Mouse (Mus musculus): ENCODE measurements around the gene Hist1h2af.

The Hist1h2af gene

GRCm38 (mm10) chr13:23533560-23534367 is at the start of gene Hist1h2af:
TSS of gene Hist1h2af (plus strand) at chr13:23533906.
- DNase-seq (ENCODE audit: low spot score in 2 of 2), result peak; percentile 78 to 84

GRCm38 (mm10) chr13:23485271-23485670 is 48.4 kb upstream of the Hist1h2af start:
- DNase-seq (ENCODE audit: low spot score in 2 of 2), result no peak

GRCm38 (mm10) chr13:23488400-23489322 is 45.0 kb upstream of the Hist1h2af start, which contains the start of gene Btn2a2:
TSS of gene Btn2a2 (minus strand) at chr13:23488857.
- DNase-seq (ENCODE audit: low spot score in 2 of 2), result peak; percentile 43 to 73

GRCm38 (mm10) chr13:23490863-23491262 is 42.8 kb upstream of the Hist1h2af start:
- DNase-seq (ENCODE audit: low spot score in 2 of 2), result no peak

DNA sequence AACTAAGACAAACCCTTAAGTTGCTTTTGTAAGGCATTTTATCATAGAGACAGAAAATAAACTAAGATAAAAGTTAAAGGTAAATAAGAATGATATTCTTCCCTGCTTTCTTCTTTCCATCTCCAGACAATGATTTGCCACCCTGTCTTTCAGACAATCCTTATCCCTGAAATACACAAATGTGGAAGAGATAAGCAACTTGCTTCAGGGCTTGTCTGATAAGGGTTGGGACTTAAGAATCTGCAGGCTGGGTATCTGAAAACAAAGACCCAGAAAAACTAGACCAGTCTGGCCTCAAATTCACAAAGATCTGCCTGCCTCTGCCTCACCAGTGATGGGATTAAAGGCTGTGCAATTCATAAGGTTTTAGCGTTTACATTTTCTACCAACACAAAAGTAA is 42.4 kb upstream of the Hist1h2af start:
- no peak for DNase-seq (ENCODE audit: low spot score in 2 of 2)

DNA sequence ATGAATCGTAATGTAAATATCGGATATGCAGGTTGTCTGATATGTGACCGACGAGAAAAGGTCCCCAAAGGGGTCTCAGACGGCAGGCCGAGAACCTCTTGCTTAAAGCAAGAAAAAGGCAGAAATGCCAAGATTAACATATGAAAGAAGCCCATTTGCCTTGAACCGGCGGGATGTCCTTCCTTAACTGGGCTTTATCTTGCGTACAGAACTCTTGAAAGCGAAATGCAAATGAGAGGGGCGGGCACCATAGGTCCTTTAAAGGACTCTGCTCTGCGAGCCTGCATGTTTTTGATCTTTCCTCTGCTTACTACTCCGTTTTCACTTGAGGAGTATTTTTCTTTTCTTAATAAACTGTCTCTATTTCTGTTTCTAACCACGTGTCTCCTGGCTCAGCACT is 41.7 kb upstream of the Hist1h2af start:
- DNase-seq (ENCODE audit: low spot score in 2 of 2), result no peak

DNA sequence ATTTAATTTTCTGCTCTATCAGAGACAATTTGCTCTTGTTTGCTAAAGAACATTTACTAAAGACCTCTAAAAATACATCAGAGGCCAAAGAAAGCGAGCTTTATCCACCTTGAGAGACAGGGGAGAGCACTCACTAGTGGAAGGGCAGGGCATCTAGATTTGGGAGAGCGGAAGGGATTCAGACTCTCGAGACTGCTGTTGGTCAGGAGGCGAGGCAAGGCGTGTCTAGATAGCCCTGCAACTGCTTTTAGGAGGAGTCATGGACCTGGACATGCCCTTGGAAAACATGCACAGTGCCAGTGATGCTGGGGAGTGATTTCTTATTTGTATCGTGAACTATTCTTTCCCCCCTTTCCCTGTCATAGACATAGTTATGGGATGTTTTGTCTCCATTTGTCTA is 38.2 kb upstream of the Hist1h2af start:
- DNase-seq (ENCODE audit: low spot score in 2 of 2), result no peak

DNA sequence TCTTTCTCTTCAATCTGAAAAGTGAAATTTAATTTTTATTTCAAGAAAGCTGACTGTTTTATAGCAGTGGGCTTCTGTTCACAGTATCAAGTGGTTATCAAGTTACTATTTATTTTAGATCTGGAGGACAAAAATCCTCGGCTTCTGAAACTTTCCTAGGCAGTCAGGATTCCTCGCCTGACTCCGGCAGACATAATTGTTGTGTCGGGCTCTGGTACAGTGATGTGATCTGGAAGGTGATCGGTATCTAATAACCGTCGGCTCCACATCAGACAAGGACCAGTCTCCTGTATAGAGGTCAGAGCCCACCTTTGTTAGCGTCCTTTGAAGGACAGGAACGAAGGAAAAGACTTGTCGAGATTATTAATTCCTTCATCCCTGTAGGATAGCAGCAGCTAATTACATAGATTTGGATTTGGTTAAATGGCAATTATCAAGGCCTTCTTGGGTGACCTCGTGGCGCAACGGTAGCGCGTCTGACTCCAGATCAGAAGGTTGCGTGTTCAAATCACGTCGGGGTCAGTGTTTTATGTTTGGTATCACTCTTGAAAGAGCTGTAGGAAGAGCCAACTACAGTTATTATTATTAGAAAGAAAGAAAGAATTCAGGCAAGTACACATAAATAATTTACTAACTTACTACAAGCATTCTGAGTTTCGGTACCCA is 35.9 kb upstream of the Hist1h2af start:
- peak in 1 of 2 experiments; percentile 43 for DNase-seq (ENCODE audit: low spot score in 2 of 2)

DNA sequence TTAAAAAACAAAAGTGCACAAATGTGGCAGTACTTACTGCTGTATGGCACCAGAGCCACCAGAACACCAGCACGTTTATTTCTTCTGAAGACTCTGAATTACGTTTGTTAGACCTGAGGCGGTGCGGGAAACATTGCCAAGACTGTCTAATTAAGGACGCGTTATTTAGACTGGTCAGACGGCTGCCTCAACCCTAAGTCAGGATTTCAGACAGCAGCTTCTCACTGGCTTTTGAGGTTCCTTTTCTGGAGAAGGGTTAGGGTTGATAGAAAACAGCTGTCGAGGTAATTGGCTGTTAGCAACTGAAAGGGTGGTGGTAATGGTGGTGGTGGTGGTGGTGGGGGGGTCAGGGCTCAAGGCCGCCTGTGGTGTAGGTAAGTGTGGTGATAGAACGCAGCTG is 35.1 kb upstream of the Hist1h2af start:
- no peak for DNase-seq (ENCODE audit: low spot score in 2 of 2)

DNA sequence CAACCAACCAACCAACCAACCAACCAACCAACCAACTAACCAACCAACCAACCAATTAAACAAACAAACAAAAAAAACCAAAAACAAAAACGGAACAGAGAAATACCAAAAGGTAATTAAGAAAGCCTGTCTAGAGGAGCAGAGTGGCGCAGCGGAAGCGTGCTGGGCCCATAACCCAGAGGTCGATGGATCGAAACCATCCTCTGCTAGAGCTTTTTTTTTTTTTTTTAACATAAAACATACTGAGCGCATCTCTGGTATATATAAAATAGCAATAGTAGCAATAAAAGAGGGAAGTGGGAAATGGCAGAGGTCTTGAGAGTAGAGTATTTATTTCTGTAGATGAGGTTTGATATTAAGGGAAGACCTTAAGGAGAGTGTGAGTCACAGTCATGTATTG is 33.8 kb upstream of the Hist1h2af start:
- no peak for DNase-seq (ENCODE audit: low spot score in 2 of 2)

GRCm38 (mm10) chr13:23500424-23501200 is 33.1 kb upstream of the Hist1h2af start:
- DNase-seq (ENCODE audit: low spot score in 2 of 2), result peak in 1 of 2 experiments; percentile 86

- no peak for DNase-seq (ENCODE audit: low spot score in 2 of 2)
These were observed 32.2 kb upstream of the Hist1h2af start for GRCm38 (mm10) chr13:23501511-23501910.

- DNase-seq (ENCODE audit: low spot score in 2 of 2), result no peak
These were observed 31.6 kb upstream of the Hist1h2af start for GRCm38 (mm10) chr13:23502031-23502567.

GRCm38 (mm10) chr13:23502916-23503315 is 30.8 kb upstream of the Hist1h2af start:
- DNase-seq (ENCODE audit: low spot score in 2 of 2), result no peak

DNA sequence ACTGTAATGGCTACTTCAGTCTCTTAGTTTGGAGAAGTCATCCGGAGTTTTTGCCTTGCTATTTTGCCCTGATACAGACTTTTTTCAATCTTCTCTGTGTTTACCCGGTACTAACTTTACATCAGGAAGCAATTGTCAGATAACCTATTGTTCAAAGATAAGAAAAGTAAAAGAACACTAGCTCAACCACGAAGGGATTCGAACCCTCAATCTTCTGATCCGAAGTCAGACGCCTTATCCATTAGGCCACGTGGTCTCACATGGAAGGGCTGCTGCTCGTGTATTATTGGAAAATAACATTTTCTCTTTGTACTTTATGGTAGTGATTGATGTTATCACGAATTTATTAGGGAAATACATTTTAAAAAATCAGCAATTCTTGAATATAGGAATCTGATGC is 29.9 kb upstream of the Hist1h2af start:
- peak in 1 of 2 experiments; percentile 77 for DNase-seq (ENCODE audit: low spot score in 2 of 2)

- no peak for DNase-seq (ENCODE audit: low spot score in 2 of 2)
These were observed 27.9 kb upstream of the Hist1h2af start for GRCm38 (mm10) chr13:23505662-23506345.

- no peak for DNase-seq (ENCODE audit: low spot score in 2 of 2)
These were observed 27.4 kb upstream of the Hist1h2af start for GRCm38 (mm10) chr13:23506351-23506750.

DNA sequence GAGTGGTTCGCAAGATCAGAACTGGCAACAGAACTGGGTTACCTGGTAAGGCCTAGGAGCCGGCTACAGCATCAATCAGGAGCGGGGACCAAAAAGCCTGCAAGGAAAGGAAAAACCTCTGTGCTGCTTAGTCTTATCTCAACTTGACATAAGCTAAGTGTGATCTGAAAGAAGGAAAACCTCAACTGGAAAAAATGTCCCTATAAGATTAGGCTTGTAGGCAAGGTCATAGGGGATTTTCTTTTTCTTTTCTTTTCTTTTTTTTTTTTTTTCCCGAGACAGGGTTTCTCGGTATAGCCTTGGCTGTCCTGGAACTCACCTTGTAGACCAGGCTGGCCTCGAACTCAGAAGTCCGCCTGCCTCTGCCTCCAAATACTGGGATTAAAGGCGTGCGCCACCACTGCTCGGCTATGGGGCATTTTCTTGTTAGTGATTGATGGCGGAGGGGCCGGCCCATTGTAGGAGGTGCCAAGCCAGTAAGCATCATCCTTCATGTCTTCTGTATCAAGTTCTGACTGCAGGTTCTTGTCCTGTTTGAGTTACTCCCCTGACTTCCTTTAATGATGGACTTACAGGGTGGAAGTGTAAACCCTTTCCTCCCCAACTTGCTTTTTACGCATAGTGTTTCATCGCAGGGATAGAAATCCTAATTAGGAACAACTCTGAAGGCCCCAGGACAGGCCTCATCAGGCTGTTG is 26.7 kb upstream of the Hist1h2af start:
- DNase-seq (ENCODE audit: low spot score in 2 of 2), result no peak

- DNase-seq (ENCODE audit: low spot score in 2 of 2), result no peak
These were observed 23.6 kb upstream of the Hist1h2af start for GRCm38 (mm10) chr13:23510127-23510526.

DNA sequence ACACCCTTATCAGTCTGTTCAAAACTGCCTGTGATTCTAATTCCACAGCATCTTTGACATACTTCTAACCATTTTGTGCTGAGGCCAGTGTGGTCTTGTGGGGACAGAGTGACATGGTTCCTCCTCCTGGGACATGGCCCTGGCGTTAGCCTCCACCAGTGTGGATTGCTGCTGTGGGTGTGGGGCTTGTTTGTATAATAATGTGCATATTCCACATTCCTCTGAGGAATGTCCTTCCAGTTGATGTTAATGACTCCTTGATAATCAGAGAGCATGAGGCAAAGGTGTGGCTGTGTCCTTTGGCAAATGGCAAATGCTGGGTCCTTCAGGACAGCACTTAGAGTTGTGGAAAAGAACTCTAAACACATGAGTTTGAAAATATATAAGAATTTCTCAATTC is 20.2 kb upstream of the Hist1h2af start:
- no peak for DNase-seq (ENCODE audit: low spot score in 2 of 2)
